Mouse (Mus musculus): Measurements from ENCODE around the gene Reg1. TPM values are rescaled to one million over a fixed set of nuclear protein-coding genes. Genes with fewer than 3 reads are reported as not detected.
"Not testable (repeated sequence)": the region's sequence is repeated elsewhere in the genome, so short reads cannot be mapped to it uniquely, and the experiment has no call there.

The Reg1 gene
- polyA plus RNA-seq (2016; fragmentation: Nextera tagmentation; extraction: Ambion mirVana), result not detected in 2 replicates

DNA sequence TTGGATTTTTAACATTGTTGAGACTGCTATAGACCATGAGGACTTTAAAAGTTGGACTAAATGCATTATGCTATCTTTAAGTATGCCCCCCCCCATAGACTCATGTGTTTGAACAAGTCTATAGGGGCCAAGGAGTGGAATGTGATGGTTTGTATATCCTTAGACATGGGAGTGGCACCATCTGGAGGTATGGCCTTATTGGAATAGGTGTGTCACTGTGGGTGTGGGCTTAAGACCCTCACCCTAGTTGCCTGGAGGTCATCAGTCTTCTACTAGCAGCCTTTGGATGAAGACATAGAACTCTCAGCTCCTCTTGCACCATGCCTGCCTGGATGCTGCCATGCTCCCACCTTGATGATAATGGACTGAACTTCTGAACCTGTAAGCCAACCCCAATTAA lies at the start of gene Reg1:
TSS of gene Reg1 (plus strand) at position 301 of the 400 bp plus-strand sequence.
- not testable (repeated sequence) for H3K4me1 ChIP-seq

DNA sequence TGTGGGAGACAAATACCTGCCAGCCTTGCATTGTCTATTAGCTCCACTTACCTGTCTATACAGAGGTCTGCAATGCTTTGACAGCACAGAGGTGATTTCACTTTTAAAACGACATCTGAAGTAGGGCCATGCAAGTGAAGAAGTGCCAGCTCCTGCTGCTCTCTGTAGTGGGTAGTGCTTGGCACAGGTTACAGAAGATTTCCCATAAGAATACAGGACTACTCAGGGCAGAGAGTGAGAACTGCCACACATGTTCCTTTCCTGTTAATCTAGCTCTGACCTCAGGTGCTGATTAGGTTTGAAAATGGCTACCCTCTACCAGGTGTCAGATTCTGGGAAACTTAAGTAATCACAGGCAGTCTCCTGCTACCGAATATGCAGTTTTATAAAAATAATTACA lies 43.7 kb upstream of the Reg1 start, which contains the start of gene Reg3d:
TSS of gene Reg3d (minus strand) at position 101 of the 400 bp plus-strand sequence.
- H3K36me3 ChIP-seq, result no peaks in the 10 kb centered on the region

More for the DNA sequence above, at the start of gene Reg1:
- H3K9me3 ChIP-seq (replicated peaks); H3K27ac ChIP-seq (replicated peaks); DNase-seq (ENCODE audit: low spot score); H3K36me3 ChIP-seq; H3K4me3 ChIP-seq; H3K27me3 ChIP-seq (ENCODE audit: low read depth, poor library complexity, severe bottlenecking): not testable (repeated sequence)

DNA sequence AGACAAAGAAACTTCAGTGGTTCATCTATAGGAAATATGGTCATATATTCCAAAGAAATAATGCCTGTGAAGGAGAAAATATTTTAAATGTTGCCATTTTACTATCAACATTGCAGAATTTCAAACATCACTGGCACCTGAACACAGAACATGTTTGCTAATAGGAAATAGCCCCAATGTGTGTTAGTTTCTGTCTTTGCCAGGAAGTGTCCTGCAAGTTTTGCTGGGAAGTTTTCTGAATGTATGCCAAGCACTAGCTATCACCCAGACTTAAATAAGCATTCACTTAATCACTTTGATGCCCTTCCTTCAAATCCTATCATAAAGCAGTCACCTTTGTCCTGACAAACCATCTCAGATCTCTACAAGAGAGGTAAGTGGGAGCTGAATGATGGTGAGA lies 42.1 kb upstream of the Reg1 start, which contains the start of gene Reg3a:
TSS of gene Reg3a (plus strand) at position 301 of the 400 bp plus-strand sequence.
- Histone ChIP-seq H3K4me1 (no peaks in the 10 kb centered on the region), H3K4me3 (no peak within 1 kb of the TSS), H3K9me3 (replicated peaks) (no peaks in the 10 kb centered on the region), H3K36me3 (no peaks in the 10 kb centered on the region), H3K27ac (replicated peaks) (no peak within 1 kb of the TSS), H3K27me3 (ENCODE audit: low read depth, poor library complexity, severe bottlenecking) (no peaks in the 10 kb centered on the region)
- no peak for DNase-seq (ENCODE audit: low spot score)

More for the DNA sequence above, 43.7 kb upstream of the Reg1 start, which contains the start of gene Reg3d:
- 86% methylated on average over 2 of the region's 2 CpGs for WGBS
- Histone ChIP-seq H3K9me3 (replicated peaks) (no peaks in the 10 kb centered on the region), H3K4me3 (no peak within 1 kb of the TSS), H3K4me1 (no peaks in the 10 kb centered on the region), H3K27me3 (ENCODE audit: low read depth, poor library complexity, severe bottlenecking) (no peaks in the 10 kb centered on the region), H3K27ac (replicated peaks) (no peak within 1 kb of the TSS)
- no peak for DNase-seq (ENCODE audit: low spot score)

- Histone ChIP-seq H3K27ac (replicated peaks) (no peak overlapping the region), H3K4me3 (no peak overlapping the region), H3K4me1 (no peaks in the 10 kb centered on the region), H3K36me3 (no peaks in the 10 kb centered on the region), H3K27me3 (ENCODE audit: low read depth, poor library complexity, severe bottlenecking) (no peaks in the 10 kb centered on the region), H3K9me3 (replicated peaks) (no peaks in the 10 kb centered on the region)
- 93% methylated on average over 3 of the region's 3 CpGs for WGBS
- DNase-seq (ENCODE audit: low spot score), result no peak
Observed at GRCm38 (mm10) chr6:78385609-78386008, 36.9 kb upstream of the Reg1 start.

DNA sequence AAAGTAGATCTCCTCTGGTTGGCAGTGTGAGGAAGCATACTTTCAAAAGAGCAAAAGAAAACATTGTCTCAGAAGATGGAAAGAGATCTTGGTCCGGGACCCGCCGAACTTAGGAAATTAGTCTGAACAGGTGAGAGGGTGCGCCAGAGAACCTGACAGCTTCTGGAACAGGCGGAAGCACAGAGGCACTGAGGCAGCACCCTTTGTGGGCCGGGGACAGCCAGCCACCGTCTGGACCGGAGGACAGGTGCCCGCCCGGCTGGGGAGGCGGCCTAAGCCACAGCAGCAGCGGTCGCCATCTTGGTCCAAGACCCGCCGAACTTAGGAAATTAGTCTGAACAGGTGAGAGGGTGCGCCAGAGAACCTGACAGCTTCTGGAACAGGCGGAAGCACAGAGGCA lies 27.2 kb upstream of the Reg1 start, which contains the start of gene Reg2:
TSS of gene Reg2 (plus strand) at position 301 of the 400 bp plus-strand sequence.
- not testable (repeated sequence) for DNase-seq (ENCODE audit: low spot score); H3K27me3 ChIP-seq (ENCODE audit: low read depth, poor library complexity, severe bottlenecking); H3K4me3 ChIP-seq; H3K9me3 ChIP-seq (replicated peaks); H3K27ac ChIP-seq (replicated peaks); H3K4me1 ChIP-seq; H3K36me3 ChIP-seq
- 94% methylated on average over 5 of the region's 17 CpGs for WGBS

DNA sequence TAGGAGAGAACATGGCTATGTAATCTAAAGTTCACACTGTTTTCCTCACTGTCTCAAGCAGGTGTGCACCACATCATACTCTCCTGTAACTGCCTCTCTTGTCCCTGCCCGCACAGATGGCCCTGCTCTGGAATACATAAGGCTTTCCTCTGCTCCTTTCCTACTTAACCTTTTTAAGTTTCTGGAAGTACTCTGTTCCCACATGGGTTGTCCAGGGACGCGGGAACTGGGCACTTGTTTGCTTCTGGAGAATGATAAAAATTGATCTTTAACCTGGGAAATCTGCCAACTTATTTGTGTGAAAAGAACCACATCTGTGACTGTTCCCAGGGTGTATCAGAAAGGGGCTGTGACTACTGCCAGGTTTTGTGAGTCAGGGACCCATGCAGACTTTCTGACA lies 3.0 kb downstream of the Reg1 start:
- no peaks in the 10 kb centered on the region for H3K27me3 ChIP-seq (ENCODE audit: low read depth, poor library complexity, severe bottlenecking)
- no peaks in the 10 kb centered on the region for H3K9me3 ChIP-seq (replicated peaks)
- 93% methylated on average over 3 of the region's 3 CpGs for WGBS
- no peaks in the 10 kb centered on the region for H3K4me1 ChIP-seq
- no peaks in the 10 kb centered on the region for H3K36me3 ChIP-seq
- no peak overlapping the region for H3K4me3 ChIP-seq
- DNase-seq (ENCODE audit: low spot score), result no peak
- H3K27ac ChIP-seq (replicated peaks), result no peak overlapping the region

DNA sequence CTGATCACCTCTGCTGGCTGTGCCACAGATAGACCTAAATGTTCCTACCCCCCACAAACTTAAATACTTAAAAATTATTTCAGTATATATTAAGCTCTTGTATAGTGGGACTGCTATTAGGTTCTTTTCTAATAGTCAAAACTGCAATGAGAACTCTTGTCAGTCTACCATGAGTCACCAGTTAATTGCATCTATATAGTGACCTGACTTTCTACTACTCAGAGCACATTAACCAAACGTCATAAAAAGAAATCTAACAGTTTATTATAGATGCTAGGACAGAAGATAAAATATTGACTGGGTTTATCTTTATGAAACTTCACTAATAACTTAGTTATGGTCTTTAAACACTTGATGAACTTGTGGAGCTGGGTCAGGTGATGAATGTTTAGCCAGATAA lies 24.7 kb downstream of the Reg1 start:
- H3K36me3 ChIP-seq, result no peaks in the 10 kb centered on the region
- H3K27me3 ChIP-seq (ENCODE audit: low read depth, poor library complexity, severe bottlenecking), result no peaks in the 10 kb centered on the region
- H3K4me1 ChIP-seq, result no peaks in the 10 kb centered on the region
- H3K4me3 ChIP-seq, result no peak overlapping the region
- no peaks in the 10 kb centered on the region for H3K9me3 ChIP-seq (replicated peaks)
- no peak for DNase-seq (ENCODE audit: low spot score)
- WGBS, result 64% methylated on average over 1 of the region's 1 CpGs
- H3K27ac ChIP-seq (replicated peaks), result no peak overlapping the region

GRCm38 (mm10) chr6:78448409-78448808 lies 25.9 kb downstream of the Reg1 start:
- H3K9me3 ChIP-seq (replicated peaks), result no peaks in the 10 kb centered on the region
- no peaks in the 10 kb centered on the region for H3K4me1 ChIP-seq
- H3K27ac ChIP-seq (replicated peaks), result no peak overlapping the region
- H3K27me3 ChIP-seq (ENCODE audit: low read depth, poor library complexity, severe bottlenecking), result no peaks in the 10 kb centered on the region
- DNase-seq (ENCODE audit: low spot score), result no peak
- no peaks in the 10 kb centered on the region for H3K36me3 ChIP-seq
- H3K4me3 ChIP-seq, result no peak overlapping the region

- no peak overlapping the region for H3K27ac ChIP-seq (replicated peaks)
- 96% methylated on average over 2 of the region's 2 CpGs for WGBS
Observed at GRCm38 (mm10) chr6:78452804-78453203, 30.3 kb downstream of the Reg1 start.

GRCm38 (mm10) chr6:78460191-78460825 lies 37.8 kb downstream of the Reg1 start:
- no peaks in the 10 kb centered on the region for H3K9me3 ChIP-seq (replicated peaks)
- H3K27me3 ChIP-seq (ENCODE audit: low read depth, poor library complexity, severe bottlenecking), result no peaks in the 10 kb centered on the region
- DNase-seq (ENCODE audit: low spot score), result no peak
- no peaks in the 10 kb centered on the region for H3K36me3 ChIP-seq
- H3K4me3 ChIP-seq, result no peak overlapping the region
- WGBS, result 35% methylated on average over 3 of the region's 3 CpGs
- H3K4me1 ChIP-seq, result peaks cover 11% of the 10 kb centered on the region
- H3K27ac ChIP-seq (replicated peaks), result peak overlapping the region; percentile 28; the same call in 1 of the 2 replicates

More at GRCm38 (mm10) chr6:78452804-78453203, 30.3 kb downstream of the Reg1 start:
- H3K36me3 ChIP-seq, result no peaks in the 10 kb centered on the region
- H3K4me1 ChIP-seq, result no peaks in the 10 kb centered on the region
- H3K9me3 ChIP-seq (replicated peaks), result no peaks in the 10 kb centered on the region
- H3K27me3 ChIP-seq (ENCODE audit: low read depth, poor library complexity, severe bottlenecking), result no peaks in the 10 kb centered on the region
- H3K4me3 ChIP-seq, result no peak overlapping the region
- no peak for DNase-seq (ENCODE audit: low spot score)

GRCm38 (mm10) chr6:78462360-78462759 lies 39.8 kb downstream of the Reg1 start:
- no peak for DNase-seq (ENCODE audit: low spot score)
- Histone ChIP-seq H3K36me3 (no peaks in the 10 kb centered on the region), H3K27me3 (ENCODE audit: low read depth, poor library complexity, severe bottlenecking) (no peaks in the 10 kb centered on the region), H3K4me3 (no peak overlapping the region), H3K4me1 (peaks cover 11% of the 10 kb centered on the region), H3K9me3 (replicated peaks) (no peaks in the 10 kb centered on the region), H3K27ac (replicated peaks) (no peak overlapping the region)
- WGBS, result 83% methylated on average over 2 of the region's 2 CpGs

- Histone ChIP-seq H3K9me3 (replicated peaks) (no peaks in the 10 kb centered on the region), H3K27ac (replicated peaks) (no peak overlapping the region), H3K4me3 (no peak overlapping the region), H3K36me3 (no peaks in the 10 kb centered on the region), H3K27me3 (ENCODE audit: low read depth, poor library complexity, severe bottlenecking) (no peaks in the 10 kb centered on the region), H3K4me1 (peaks cover 11% of the 10 kb centered on the region)
- WGBS, result 86% methylated on average over 2 of the region's 2 CpGs
- no peak for DNase-seq (ENCODE audit: low spot score)
Observed at GRCm38 (mm10) chr6:78463266-78463665, 40.8 kb downstream of the Reg1 start.

DNA sequence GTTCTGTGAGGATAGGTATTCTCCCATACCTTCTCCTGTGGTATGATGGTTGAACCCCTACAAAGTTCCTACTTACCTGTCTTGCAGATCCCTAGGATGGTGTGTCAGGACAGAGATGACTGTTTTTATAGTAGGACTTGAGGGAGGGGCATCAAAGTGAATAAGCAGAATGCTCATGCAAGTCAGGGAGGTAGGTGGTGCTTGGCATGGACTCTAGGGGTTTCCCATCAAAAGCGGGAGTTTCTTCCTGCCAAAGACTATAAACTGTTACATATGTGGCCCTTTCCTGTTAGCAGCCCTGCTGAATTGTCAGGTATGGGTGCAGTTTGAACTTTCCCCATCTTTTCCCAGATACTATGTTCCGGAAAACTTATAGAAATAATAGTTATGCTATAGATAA lies 46.3 kb downstream of the Reg1 start, which contains the start of gene Reg3g:
TSS of gene Reg3g (minus strand) at position 101 of the 400 bp plus-strand sequence.
- H3K27me3 ChIP-seq (ENCODE audit: low read depth, poor library complexity, severe bottlenecking), result no peaks in the 10 kb centered on the region
- no peak within 1 kb of the TSS for H3K4me3 ChIP-seq
- 83% methylated on average over 2 of the region's 2 CpGs for WGBS
- H3K9me3 ChIP-seq (replicated peaks), result no peaks in the 10 kb centered on the region
- no peaks in the 10 kb centered on the region for H3K36me3 ChIP-seq
- DNase-seq (ENCODE audit: low spot score), result no peak
- H3K4me1 ChIP-seq, result no peaks in the 10 kb centered on the region
- no peak within 1 kb of the TSS for H3K27ac ChIP-seq (replicated peaks)
